Mouse (Mus musculus) liver, postnatal 0 days (tissue): ENCODE data around the gene Atp8a2. TPM values are rescaled to one million over a fixed set of nuclear protein-coding genes. Genes with fewer than 3 reads are reported as not detected.
"Not testable (repeated sequence)": the region's sequence is repeated elsewhere in the genome, so short reads cannot be mapped to it uniquely, and the experiment has no call there.

Experiments used
- ATAC-seq: fragments of 200-750 bp; cut with Nextera tagmentation; 2 replicates; pipeline ENCODE4 v1.8.0; 2017; ENCODE audit warnings: mild to moderate bottlenecking, moderate library complexity
- DNase-seq: peaks from one replicate; pipeline ENCODE4 v3.0.0-alpha.2; 2016
- H3K27ac ChIP-seq: fragments of 300-500 bp; sonication (generic); 2 replicates; pipeline ENCODE4 v1.5.1; 2014; ENCODE audit warnings: antibody characterized with exemption, moderate library complexity, mild to moderate bottlenecking, low read depth
- H3K27me3 ChIP-seq: fragments of 300-500 bp; sonication (generic); 2 replicates; pipeline ENCODE4 v1.6.1; 2014; ENCODE audit warnings: low read length, control low read depth, mixed read lengths; ENCODE audit not compliant: insufficient read depth
- H3K36me3 ChIP-seq: fragments of 300-500 bp; sonication (generic); replicated peaks from 2 replicates; pipeline ENCODE4 v1.6.1; 2014; ENCODE audit warnings: mild to moderate bottlenecking, control low read depth, low read length, moderate library complexity, mixed read lengths; ENCODE audit not compliant: insufficient read depth
- H3K4me1 ChIP-seq: fragments of 300-500 bp; sonication (generic); 2 replicates; pipeline ENCODE4 v1.6.1; 2014; ENCODE audit warnings: antibody characterized with exemption, mild to moderate bottlenecking, control low read depth; ENCODE audit not compliant: insufficient read depth
- H3K4me2 ChIP-seq: fragments of 300-500 bp; sonication (generic); 2 replicates; pipeline ENCODE4 v1.6.1; 2014; ENCODE audit warnings: low read depth, mild to moderate bottlenecking, low read length, moderate library complexity, mixed read lengths
- H3K4me3 ChIP-seq: fragments of 300-500 bp; sonication (generic); 2 replicates; pipeline ENCODE4 v1.5.1; 2014; ENCODE audit warnings: low read depth, low read length
- H3K9ac ChIP-seq: fragments of 300-500 bp; sonication (generic); replicated peaks from 2 replicates; pipeline ENCODE4 v1.6.1; 2014; ENCODE audit warnings: mild to moderate bottlenecking, moderate library complexity
- H3K9me3 ChIP-seq: fragments of 300-500 bp; sonication (generic); 2 replicates; pipeline ENCODE4 v1.6.1; 2016; ENCODE audit warnings: mild to moderate bottlenecking, control low read depth, low read length, mixed read lengths
- CTCF ChIP-seq: sonication (generic); IDR thresholded peaks from 2 replicates; pipeline ENCODE4 v1.5.1; 2016; ENCODE audit warnings: antibody characterized with exemption, low read depth
- EP300 ChIP-seq: IDR thresholded peaks from 2 replicates; pipeline ENCODE4 v1.6.1; 2016; ENCODE audit warnings: antibody characterized with exemption, low read depth, mild to moderate bottlenecking
- WGBS: fragments of 180-500 bp; shearing (Covaris S2); extraction: QIAGEN DNeasy Blood & Tissue Kit; methylation state at CpG from one replicate; pipeline ENCODE4 v1.1.7; 2014; ENCODE audit not compliant: insufficient replicate concordance; 5-methylcytosine and 5-hydroxymethylcytosine counted together
- polyA plus RNA-seq: library from polyadenylated mRNA; unstranded; fragments of >200 nt; fragmentation: Nextera tagmentation; extraction: Ambion mirVana; gene quantifications from 2 replicates; pipeline ENCODE4 v1.2.1, GENCODE M21; 2015

The Atp8a2 gene
- polyA plus RNA-seq, 1 experiment from 2014 or later: 7.5 TPM

DNA sequence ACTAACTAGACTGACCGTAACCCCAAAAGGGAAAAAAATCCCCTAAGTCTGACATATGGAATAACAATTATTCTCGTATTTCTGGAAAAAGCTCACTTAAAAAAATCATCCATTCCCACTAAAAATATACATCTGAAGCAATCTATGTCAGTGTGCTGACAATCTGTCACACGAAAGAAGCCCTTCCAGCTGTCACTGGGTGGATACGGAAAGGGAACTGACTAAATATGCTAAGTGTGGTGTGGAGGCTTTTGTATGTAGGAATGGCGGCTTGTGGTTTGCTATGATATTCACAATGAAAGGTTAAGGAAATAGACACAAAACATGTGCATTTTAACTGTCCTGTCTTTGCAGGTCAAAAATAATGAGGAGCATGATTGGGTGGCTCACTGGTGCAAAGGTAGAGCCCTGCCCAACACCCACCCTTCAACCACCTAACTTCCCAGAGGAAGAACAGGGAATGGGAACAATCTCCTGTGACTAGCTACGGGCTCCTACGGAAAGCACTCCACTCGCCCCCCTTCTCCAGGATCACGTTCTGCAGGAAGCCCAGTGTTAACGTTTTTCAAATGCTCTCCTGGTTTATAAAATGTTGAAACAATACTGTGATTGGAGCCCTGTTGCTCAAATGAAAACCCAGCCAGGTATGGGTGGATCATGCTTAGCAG lies 360.0 kb downstream of the Atp8a2 start:
- Histone ChIP-seq H3K9me3 (no peaks in the 10 kb centered on the region), H3K27ac (no peak overlapping the region), H3K4me1 (no peaks in the 10 kb centered on the region; the same call in 1 of the 2 replicates), H3K4me3 (no peak overlapping the region), H3K27me3 (no peaks in the 10 kb centered on the region), H3K9ac (no peak overlapping the region), H3K4me2 (no peak overlapping the region), H3K36me3 (no peaks in the 10 kb centered on the region; the same call in 1 of the 2 replicates)
- no peak for ATAC-seq
- WGBS: 51% methylated on average over 10 of the region's 10 CpGs
- TF ChIP-seq EP300: no peak
- TF ChIP-seq CTCF: no peak
- no peak for DNase-seq

DNA sequence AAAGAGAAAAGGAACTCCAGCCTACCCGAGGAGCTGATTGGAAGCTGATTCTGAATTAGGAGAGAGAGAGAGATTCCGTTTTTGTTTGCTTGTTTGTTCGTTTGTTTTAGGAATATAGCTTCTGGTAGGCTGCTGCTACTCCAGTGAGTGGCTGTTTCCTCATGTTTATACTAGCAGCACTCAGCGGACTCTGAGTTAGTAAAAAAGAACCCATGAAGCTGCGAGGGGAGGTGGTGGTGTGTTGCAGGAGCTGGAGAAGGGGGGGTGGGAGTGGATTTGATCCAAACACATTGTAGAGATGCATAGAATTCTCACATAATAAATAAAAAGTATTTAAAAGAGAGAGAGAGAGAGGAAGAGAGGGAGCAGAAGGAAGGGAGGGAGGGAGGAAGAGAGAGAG lies 367.4 kb downstream of the Atp8a2 start:
- Histone ChIP-seq H3K4me2 (no peak overlapping the region), H3K4me3 (no peak overlapping the region), H3K4me1 (no peaks in the 10 kb centered on the region), H3K27me3 (no peaks in the 10 kb centered on the region), H3K9ac (no peak overlapping the region), H3K9me3 (no peaks in the 10 kb centered on the region), H3K36me3 (no peaks in the 10 kb centered on the region; the same call in 1 of the 2 replicates), H3K27ac (no peak overlapping the region)
- DNase-seq (no peak), ATAC-seq (no peak)
- WGBS: 61% methylated on average over 5 of the region's 5 CpGs
- no peak for TF ChIP-seq EP300
- TF ChIP-seq CTCF: no peak

DNA sequence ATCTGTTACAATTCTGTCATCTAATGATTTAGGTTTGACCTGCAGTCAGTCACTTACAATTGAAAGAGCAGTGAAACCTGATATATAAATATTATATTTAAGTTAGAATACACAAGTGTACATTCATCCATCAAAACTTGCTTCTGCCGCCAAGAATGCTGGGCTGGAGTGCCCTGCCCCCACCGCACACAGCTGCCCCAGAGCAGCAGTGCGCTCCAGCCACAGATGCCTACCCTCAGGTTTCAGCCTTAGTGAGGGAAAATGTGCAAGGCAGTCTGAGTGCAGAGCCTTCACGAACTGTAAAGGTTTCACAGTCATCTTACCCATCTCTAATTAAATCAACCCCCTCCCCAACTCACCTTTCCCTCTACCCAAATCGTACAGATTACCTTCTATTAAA lies 369.6 kb downstream of the Atp8a2 start:
- WGBS: 64% methylated on average over 5 of the region's 5 CpGs
- Histone ChIP-seq H3K4me3 (no peak overlapping the region), H3K9me3 (no peaks in the 10 kb centered on the region), H3K36me3 (no peaks in the 10 kb centered on the region; the same call in 1 of the 2 replicates), H3K4me1 (no peaks in the 10 kb centered on the region), H3K27me3 (no peaks in the 10 kb centered on the region), H3K27ac (no peak overlapping the region), H3K4me2 (no peak overlapping the region), H3K9ac (no peak overlapping the region)
- DNase-seq (no peak), ATAC-seq (no peak)
- TF ChIP-seq CTCF: no peak
- no peak for TF ChIP-seq EP300

DNA sequence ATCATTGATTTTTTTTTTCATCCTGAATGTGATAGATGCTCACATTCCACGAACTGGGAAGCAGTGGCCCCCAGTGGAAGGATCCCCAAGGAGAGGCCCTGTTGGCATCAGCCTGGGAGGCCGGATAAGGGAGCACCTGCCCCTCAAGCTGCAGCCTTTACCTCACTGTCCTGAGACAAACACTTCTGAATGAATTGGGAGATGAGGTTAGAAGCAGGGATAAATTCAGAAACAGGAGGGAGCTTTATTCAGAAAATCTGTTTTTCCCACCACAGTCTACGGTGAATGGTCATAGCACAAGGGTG lies 376.9 kb downstream of the Atp8a2 start:
- Histone ChIP-seq H3K9me3 (no peaks in the 10 kb centered on the region), H3K4me1 (no peaks in the 10 kb centered on the region), H3K27me3 (no peaks in the 10 kb centered on the region), H3K36me3 (no peaks in the 10 kb centered on the region), H3K4me3 (no peak overlapping the region), H3K27ac (no peak overlapping the region), H3K4me2 (no peak overlapping the region), H3K9ac (no peak overlapping the region)
- WGBS: 65% methylated on average over 3 of the region's 3 CpGs
- ATAC-seq (no peak), DNase-seq (no peak)
- no peak for TF ChIP-seq EP300
- no peak for TF ChIP-seq CTCF

DNA sequence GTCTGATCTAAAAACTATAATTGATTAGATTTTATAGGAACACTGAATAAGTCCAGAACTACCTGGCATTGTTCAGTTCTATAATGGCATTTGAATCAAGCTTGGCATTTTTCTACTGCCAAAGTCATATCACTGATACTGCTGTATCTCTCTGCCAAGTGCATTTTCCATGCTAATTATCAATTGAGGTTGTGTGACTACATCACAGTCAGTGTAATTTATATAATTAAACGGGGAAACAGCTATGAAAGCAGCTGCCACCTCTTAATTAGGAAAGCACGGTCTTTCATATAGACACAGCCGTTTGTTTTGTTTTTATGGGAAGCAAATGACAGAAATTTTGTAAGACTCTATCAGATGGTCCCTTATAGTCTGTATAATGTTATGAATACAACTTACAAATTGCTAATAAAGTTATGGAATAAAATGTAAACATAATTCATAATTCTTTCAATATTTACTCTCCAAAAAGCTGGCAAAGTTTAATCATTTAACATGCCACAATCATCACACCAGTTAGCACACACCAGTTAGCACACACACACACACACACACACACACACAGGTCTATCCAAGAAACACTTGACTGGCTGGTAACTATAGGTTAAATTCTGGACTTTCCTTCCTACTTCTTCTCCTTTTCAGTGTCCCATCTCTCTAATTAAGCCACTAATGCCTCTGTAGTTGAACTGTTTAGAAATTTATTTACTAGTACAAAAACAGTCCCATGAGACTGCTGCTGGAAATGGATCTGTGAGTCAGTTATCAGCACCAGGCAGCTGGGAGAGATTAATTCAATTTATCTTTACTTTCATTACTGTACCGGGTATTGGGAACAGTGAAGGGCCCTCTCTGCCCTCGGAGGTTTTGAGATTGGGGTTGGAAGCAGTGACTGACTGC lies 377.5 kb downstream of the Atp8a2 start:
- no peaks in the 10 kb centered on the region for H3K36me3 ChIP-seq
- H3K27ac ChIP-seq: no peak overlapping the region
- TF ChIP-seq CTCF (no peak), EP300 (no peak)
- no peaks in the 10 kb centered on the region for H3K9me3 ChIP-seq
- H3K4me3 ChIP-seq: no peak overlapping the region
- ATAC-seq (no peak), DNase-seq (no peak)
- no peak overlapping the region for H3K9ac ChIP-seq
- 67% methylated on average over 5 of the region's 5 CpGs for WGBS
- no peaks in the 10 kb centered on the region for H3K27me3 ChIP-seq
- no peaks in the 10 kb centered on the region for H3K4me1 ChIP-seq
- no peak overlapping the region for H3K4me2 ChIP-seq

DNA sequence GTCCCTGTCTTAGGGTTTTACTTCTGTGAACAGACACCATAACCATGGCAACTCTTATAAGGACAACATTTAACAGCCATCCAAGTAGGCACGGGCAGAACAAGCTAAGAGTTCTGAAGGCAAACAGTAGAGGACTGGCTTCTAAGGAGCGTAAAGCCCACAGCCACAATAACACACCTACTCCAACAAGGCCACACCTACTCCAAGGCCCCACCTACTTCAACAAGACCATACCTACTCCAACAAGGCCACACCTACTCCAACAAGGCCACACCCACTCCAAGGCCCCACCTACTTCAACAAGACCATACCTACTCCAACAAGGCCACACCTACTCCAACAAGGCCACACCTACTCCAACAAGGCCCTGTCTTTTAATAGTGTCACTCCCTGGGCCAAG lies 386.7 kb downstream of the Atp8a2 start:
- H3K27me3 ChIP-seq, H3K4me2 ChIP-seq, ATAC-seq, H3K9ac ChIP-seq, H3K9me3 ChIP-seq, DNase-seq, H3K4me3 ChIP-seq, H3K27ac ChIP-seq, H3K36me3 ChIP-seq: not testable (repeated sequence)
- 89% methylated on average over 2 of the region's 2 CpGs for WGBS
- peaks cover 13% of the 10 kb centered on the region for H3K4me1 ChIP-seq
